Mouse (Mus musculus) lung, postnatal 25 days (tissue): Measurements from ENCODE around the gene Taf5l.
A peak's percentile ranks its signal among the peaks of the same experiment; 100 is the strongest.
"Not testable (repeated sequence)": the region's sequence is repeated elsewhere in the genome, so short reads cannot be mapped to it uniquely, and the experiment has no call there.

ENCODE experiments used
- DNase-seq: peaks from one replicate; pipeline ENCODE4 v3.0.0; 2022; ENCODE audit warnings: low spot score

Taf5l gene

GRCm38 (mm10) chr8:124014299-124014698, 6.9 kb downstream of the Taf5l start:
- not testable (repeated sequence) for DNase-seq

GRCm38 (mm10) chr8:124011989-124012586, 9.1 kb downstream of the Taf5l start:
- no peak for DNase-seq

- no peak for DNase-seq
These were observed 9.6 kb downstream of the Taf5l start for GRCm38 (mm10) chr8:124011580-124011979.

GRCm38 (mm10) chr8:124007829-124008228, 13.4 kb downstream of the Taf5l start:
- no peak for DNase-seq

GRCm38 (mm10) chr8:124002546-124003108, 18.6 kb downstream of the Taf5l start:
- no peak for DNase-seq

- DNase-seq, result no peak
These were observed 21.6 kb downstream of the Taf5l start for GRCm38 (mm10) chr8:123999568-123999967.

GRCm38 (mm10) chr8:123993997-123994396, 27.2 kb downstream of the Taf5l start:
- DNase-seq, result peak; percentile 48

GRCm38 (mm10) chr8:123993597-123993996, 27.6 kb downstream of the Taf5l start:
- DNase-seq, result no peak

GRCm38 (mm10) chr8:123992587-123992986, 28.6 kb downstream of the Taf5l start:
- DNase-seq, result no peak

- no peak for DNase-seq
These were observed 30.7 kb downstream of the Taf5l start for GRCm38 (mm10) chr8:123990277-123991049.

- DNase-seq, result no peak
These were observed 32.1 kb downstream of the Taf5l start for GRCm38 (mm10) chr8:123989128-123989527.

- peak; percentile 11 for DNase-seq
These were observed 32.6 kb downstream of the Taf5l start for GRCm38 (mm10) chr8:123988605-123989038.

GRCm38 (mm10) chr8:123982826-123983400, 38.3 kb downstream of the Taf5l start, which contains the start of gene Abcb10:
TSS of gene Abcb10 (minus strand) at chr8:123983122.
- peak; percentile 94 for DNase-seq

- DNase-seq, result no peak
These were observed 38.9 kb downstream of the Taf5l start for GRCm38 (mm10) chr8:123982291-123982793.

GRCm38 (mm10) chr8:123981674-123982073, 39.5 kb downstream of the Taf5l start:
- DNase-seq, result no peak

GRCm38 (mm10) chr8:123980239-123980638, 41.0 kb downstream of the Taf5l start:
- DNase-seq, result no peak

GRCm38 (mm10) chr8:123978926-123979325, 42.3 kb downstream of the Taf5l start:
- DNase-seq, result no peak

- DNase-seq, result no peak
These were observed 42.9 kb downstream of the Taf5l start for GRCm38 (mm10) chr8:123978166-123978838.

GRCm38 (mm10) chr8:123977499-123977898, 43.7 kb downstream of the Taf5l start:
- DNase-seq, result no peak

- no peak for DNase-seq
These were observed 47.7 kb downstream of the Taf5l start for GRCm38 (mm10) chr8:123973495-123973894.

GRCm38 (mm10) chr8:123966896-123967295, 54.3 kb downstream of the Taf5l start:
- no peak for DNase-seq

GRCm38 (mm10) chr8:123961371-123961770, 59.8 kb downstream of the Taf5l start:
- no peak for DNase-seq
